Mouse (Mus musculus) CH12.LX (cell line): ENCODE results near the gene Fam149a.

Experiments
- CTCF ChIP-seq, 2 experiments: IDR thresholded peaks in 1 of 2; conservative IDR thresholded peaks in 1 of 2; 2 replicates each; pipeline ENCODE4 v1.5.1; 2011 to 2012; ENCODE audit warnings: low read depth in 2 of 2, low read length in 2 of 2, improper control_type of control experiment in 1 of 2, inconsistent platforms in 1 of 2, mild to moderate bottlenecking in 1 of 2, moderate library complexity in 1 of 2
- GABPA ChIP-seq: IDR thresholded peaks from 2 replicates; pipeline ENCODE4 v1.6.1; 2012; ENCODE audit warnings: low read depth, low read length, improper control_type of control experiment, inconsistent platforms; ENCODE audit not compliant: insufficient replicate concordance
- JUND ChIP-seq: conservative IDR thresholded peaks from 2 replicates; pipeline ENCODE4 v1.6.1; 2011; ENCODE audit warnings: low read depth, low read length, improper control_type of control experiment
- KAT2A ChIP-seq: IDR thresholded peaks from 2 replicates; pipeline ENCODE4 v1.6.1; 2012; ENCODE audit warnings: low read length, improper control_type of control experiment, inconsistent platforms; ENCODE audit not compliant: insufficient replicate concordance
- MAX ChIP-seq: IDR thresholded peaks from 2 replicates; pipeline ENCODE4 v1.6.1; 2011; ENCODE audit warnings: low read length, improper control_type of control experiment
- RAD21 ChIP-seq: IDR thresholded peaks from 2 replicates; pipeline ENCODE4 v1.6.1; 2011; ENCODE audit warnings: low read depth, mild to moderate bottlenecking, low read length, improper control_type of control experiment, moderate library complexity
- SMC3 ChIP-seq: IDR thresholded peaks from 2 replicates; pipeline ENCODE4 v1.6.1; 2011; ENCODE audit warnings: low read depth, low read length, improper control_type of control experiment
- TCF12 ChIP-seq: IDR thresholded peaks from 2 replicates; pipeline ENCODE4 v1.6.1; 2014; ENCODE audit warnings: low read depth, mild to moderate bottlenecking, inconsistent platforms, low read length, improper control_type of control experiment

GRCm38 (mm10) chr8:45294687-45295086, 87.4 kb downstream of the Fam149a start, which contains the start of gene Klkb1:
- TF ChIP-seq MAX = no peak
- no peak for TF ChIP-seq GABPA
- no peak for TF ChIP-seq SMC3
- TF ChIP-seq RAD21 = no peak
- TF ChIP-seq JUND = no peak
- TF ChIP-seq CTCF (conservative IDR thresholded peaks at IDR 0.05 in 1 of 2, IDR thresholded peaks at IDR 0.05 in 1 of 2; ENCODE audit: low read depth in 2 of 2, low read length in 2 of 2) = no peak
- TF ChIP-seq TCF12 = no peak
- no peak for TF ChIP-seq KAT2A
